Mouse (Mus musculus) right cerebral cortex, adult 18-20 months (tissue): ENCODE measurements around the gene Relch.
A peak's percentile ranks its signal among the peaks of the same experiment; 100 is the strongest.
"Not testable (repeated sequence)": the region's sequence is repeated elsewhere in the genome, so short reads cannot be mapped to it uniquely, and the experiment has no call there.

Experiments used
- DNase-seq: peaks from one replicate; pipeline ENCODE4 v3.0.0; 2022; ENCODE audit warnings: mixed read lengths

Relch gene

GRCm38 (mm10) chr1:105663171-105663961 lies at the start of gene Relch, which contains the start of gene Pign:
Gene Relch, plus strand, starts transcription at chr1:105663861.
Gene Pign, minus strand, starts transcription at chr1:105663677.
- peak; percentile 99 for DNase-seq

- peak; percentile 24 for DNase-seq
These were observed 33.2 kb upstream of the Relch start for GRCm38 (mm10) chr1:105630481-105630880.

GRCm38 (mm10) chr1:105644093-105644492 lies 19.6 kb upstream of the Relch start:
- no peak for DNase-seq

GRCm38 (mm10) chr1:105650650-105651049 lies 13.0 kb upstream of the Relch start:
- DNase-seq = no peak

- DNase-seq = no peak
These were observed 9.7 kb upstream of the Relch start for GRCm38 (mm10) chr1:105653981-105654380.

GRCm38 (mm10) chr1:105660015-105660414 lies 3.6 kb upstream of the Relch start:
- DNase-seq = peak; percentile 40

- no peak for DNase-seq
These were observed 866 bp upstream of the Relch start for GRCm38 (mm10) chr1:105662820-105663170.

- no peak for DNase-seq
These were observed 526 bp downstream of the Relch start for GRCm38 (mm10) chr1:105663962-105664812.

GRCm38 (mm10) chr1:105669700-105670099 lies 6.0 kb downstream of the Relch start:
- DNase-seq = no peak

GRCm38 (mm10) chr1:105674763-105675162 lies 11.1 kb downstream of the Relch start:
- DNase-seq = no peak

- DNase-seq = no peak
These were observed 16.9 kb downstream of the Relch start for GRCm38 (mm10) chr1:105680587-105680986.

- DNase-seq = peak; percentile 13
These were observed 21.8 kb downstream of the Relch start for GRCm38 (mm10) chr1:105685501-105685900.

- DNase-seq = no peak
These were observed 31.9 kb downstream of the Relch start for GRCm38 (mm10) chr1:105695581-105695980.

GRCm38 (mm10) chr1:105700984-105701530 lies 37.4 kb downstream of the Relch start:
- no peak for DNase-seq

- DNase-seq = no peak
These were observed 45.8 kb downstream of the Relch start for GRCm38 (mm10) chr1:105709415-105709814.

- no peak for DNase-seq
These were observed 47.6 kb downstream of the Relch start for GRCm38 (mm10) chr1:105711227-105711626.

- no peak for DNase-seq
These were observed 49.2 kb downstream of the Relch start for GRCm38 (mm10) chr1:105712822-105713221.

- no peak for DNase-seq
These were observed 54.7 kb downstream of the Relch start for GRCm38 (mm10) chr1:105718358-105718757.

GRCm38 (mm10) chr1:105729246-105729645 lies 65.6 kb downstream of the Relch start:
- DNase-seq = not testable (repeated sequence)

- DNase-seq = no peak
These were observed 71.7 kb downstream of the Relch start for GRCm38 (mm10) chr1:105735318-105735717.

- DNase-seq = no peak
These were observed 74.7 kb downstream of the Relch start for GRCm38 (mm10) chr1:105738334-105738733.

GRCm38 (mm10) chr1:105739493-105739892 lies 75.8 kb downstream of the Relch start:
- DNase-seq = no peak

GRCm38 (mm10) chr1:105742481-105742880 lies 78.8 kb downstream of the Relch start:
- DNase-seq = peak; percentile 50

GRCm38 (mm10) chr1:105746444-105746843 lies 82.8 kb downstream of the Relch start:
- DNase-seq = no peak
